Mouse (Mus musculus): ENCODE results near the gene Rreb1. TPM values are rescaled to one million over a fixed set of nuclear protein-coding genes. Genes with fewer than 3 reads are reported as not detected.

The Rreb1 gene
- total RNA-seq, 2 experiments from 2014 or later: 41.9 to 61.8 TPM

DNA sequence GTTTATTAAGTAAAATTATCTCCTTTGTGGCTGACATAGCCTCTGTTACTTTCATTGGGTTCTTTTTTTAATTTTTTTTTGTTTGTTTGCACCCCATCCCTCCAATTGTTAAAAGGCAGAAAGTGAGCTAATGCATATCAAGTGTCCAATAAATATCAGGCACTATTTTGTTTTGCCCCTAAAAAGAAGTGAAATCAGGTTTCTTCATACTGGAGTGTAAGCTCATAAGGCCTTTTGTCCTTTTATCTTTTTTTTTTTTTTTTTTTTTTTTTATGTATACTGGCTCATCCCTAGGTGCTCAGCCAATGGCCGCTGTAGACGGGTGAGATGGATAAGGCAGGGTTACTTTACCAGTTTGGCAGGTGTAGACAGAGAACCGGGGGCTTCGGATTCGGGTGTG is 70.2 kb downstream of the Rreb1 start:
- no peak for DNase-seq (ENCODE audit: extremely low spot score in 1 of 2, low spot score in 1 of 2)

DNA sequence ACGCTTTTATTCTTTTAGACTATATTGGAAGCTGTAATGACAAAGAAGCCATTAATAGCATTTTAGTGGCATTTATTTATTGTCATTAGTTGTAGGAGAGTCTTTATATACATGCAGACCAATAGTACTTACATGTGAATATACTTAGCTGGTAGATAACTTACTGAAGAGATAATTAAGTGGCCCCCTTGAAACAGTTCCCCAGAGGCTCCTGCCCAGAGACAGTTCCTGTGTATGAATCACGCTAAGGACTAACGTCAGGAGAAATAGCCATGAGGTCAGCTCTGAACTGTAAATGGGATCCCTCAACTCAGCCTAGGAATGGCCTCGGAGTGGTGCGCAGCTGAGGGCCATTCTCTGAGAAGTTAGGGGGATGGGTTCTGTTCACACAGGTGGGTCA is 73.4 kb downstream of the Rreb1 start:
- no peak for DNase-seq (ENCODE audit: extremely low spot score in 1 of 2, low spot score in 1 of 2)

DNA sequence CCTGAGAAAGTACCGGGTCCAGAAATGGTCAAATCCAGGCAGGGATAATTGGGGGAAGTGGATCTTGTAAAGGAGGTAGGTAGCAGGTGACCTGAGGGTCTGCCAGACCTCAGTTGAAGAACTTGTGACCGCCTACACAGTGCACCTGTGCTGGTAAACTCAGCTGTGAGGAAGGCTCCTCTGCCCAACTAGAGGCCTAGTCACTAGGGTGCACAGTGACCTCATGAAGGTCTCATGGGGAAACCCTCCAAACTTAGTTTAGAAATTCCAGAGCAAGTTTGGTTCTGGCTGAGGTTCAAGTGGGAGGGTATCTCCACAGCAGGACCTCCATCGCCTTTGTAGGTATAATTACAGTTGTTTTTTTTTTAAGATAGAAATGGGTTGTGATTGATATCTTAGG is 74.7 kb downstream of the Rreb1 start:
- DNase-seq (ENCODE audit: extremely low spot score in 1 of 2, low spot score in 1 of 2): no peak

DNA sequence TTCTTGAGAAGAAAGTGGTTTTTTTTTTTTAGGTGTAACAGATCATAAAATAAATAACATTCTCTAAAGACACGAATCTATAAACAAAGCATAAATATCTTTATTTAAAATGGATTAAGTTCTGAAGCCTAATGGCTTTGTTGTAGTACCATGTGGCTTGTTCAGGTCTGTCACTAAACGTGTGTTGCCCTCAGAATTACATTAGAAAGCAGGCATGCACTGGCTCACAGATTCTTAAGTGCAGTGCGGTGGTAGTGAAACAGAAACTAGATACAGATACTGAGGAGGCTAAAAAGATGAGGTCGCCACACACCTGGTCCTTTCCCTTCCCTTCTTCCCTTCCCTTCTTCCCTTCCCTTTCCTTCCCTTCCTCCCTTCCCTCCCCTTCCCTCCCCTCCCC is 75.2 kb downstream of the Rreb1 start:
- no peak for DNase-seq (ENCODE audit: extremely low spot score in 1 of 2, low spot score in 1 of 2)

DNA sequence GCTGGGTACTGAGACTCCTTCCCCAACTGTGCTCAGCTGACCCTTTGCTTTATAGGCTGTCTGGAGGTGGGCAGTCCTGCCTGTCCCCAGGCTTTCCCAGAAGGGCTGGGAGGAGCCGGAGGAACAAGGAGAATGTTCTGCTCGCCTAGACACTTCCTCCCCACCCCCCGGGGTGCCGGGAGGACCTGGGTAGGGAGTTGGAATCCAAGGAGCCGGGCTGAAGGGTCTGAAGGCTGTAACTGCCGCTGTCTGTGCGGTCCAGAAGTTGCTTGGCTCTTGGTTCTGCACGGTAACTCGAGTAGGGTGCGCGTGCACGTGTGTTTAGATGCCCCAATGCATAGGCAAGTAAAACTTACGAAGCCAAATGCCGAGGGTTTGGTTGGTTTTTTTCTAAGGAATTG is 75.8 kb downstream of the Rreb1 start:
- DNase-seq (ENCODE audit: extremely low spot score in 1 of 2, low spot score in 1 of 2): no peak

DNA sequence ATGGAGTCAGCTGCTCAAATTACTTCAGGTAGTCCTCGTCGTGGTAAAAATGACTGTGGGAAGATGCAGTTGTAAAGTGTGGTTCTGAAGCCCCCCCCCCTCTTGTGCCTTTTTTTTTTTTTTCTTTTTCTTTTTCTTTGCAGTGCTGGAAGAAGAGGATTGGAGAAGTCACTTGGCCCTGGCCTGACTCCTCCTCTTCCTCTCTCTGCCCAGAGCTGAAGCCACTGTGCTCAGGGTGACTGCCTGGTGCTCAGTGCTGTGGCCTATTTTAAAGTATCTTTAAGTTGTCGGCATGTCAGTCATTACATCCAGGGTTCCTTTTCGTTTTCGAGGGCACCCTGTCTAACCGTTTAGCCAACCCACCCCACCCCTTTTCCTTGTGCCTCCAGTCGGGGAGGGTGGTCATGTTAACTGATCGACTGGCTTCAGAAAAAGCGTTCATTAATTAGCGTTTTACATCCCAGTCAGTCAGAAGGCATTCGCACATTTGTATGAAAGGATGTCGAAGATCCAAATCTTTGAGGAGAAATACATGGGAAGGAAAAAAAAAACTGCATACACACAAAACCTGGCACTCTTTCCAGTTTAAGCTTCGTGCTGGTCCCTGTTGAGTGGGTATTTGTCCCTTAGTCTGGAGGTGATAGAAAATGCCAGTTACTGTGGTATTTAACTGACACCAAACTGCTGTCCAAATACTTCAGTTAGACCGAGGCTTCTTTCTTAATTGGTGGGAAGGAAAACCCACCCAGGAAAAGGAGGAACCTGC is 76.4 kb downstream of the Rreb1 start:
- no peak for DNase-seq (ENCODE audit: extremely low spot score in 1 of 2, low spot score in 1 of 2)

DNA sequence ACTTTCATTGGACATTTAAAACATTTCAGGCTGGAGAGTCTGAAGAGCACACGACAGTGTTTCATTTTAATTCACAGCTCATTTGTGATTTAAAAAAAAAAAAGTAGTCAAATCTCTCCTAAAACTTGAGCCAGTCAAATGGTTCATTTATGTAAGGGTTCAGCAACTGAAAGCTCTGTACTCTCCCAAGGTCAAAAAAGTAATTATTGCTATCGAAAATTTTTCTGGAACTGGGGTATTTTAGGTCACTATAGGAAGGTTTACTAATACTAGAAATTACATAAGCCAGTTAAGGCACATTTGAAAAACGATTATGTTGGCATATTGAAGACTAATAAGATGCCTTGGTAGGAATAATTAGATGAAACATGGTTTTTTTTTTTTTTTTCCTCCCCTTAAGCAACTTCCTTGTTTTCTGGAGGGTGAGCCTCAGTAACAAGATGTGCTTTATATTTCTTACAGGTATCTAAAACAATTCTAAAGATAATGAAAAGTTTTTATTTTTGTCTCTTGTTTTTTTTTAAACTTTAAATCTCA is 77.1 kb downstream of the Rreb1 start:
- no peak for DNase-seq (ENCODE audit: extremely low spot score in 1 of 2, low spot score in 1 of 2)

DNA sequence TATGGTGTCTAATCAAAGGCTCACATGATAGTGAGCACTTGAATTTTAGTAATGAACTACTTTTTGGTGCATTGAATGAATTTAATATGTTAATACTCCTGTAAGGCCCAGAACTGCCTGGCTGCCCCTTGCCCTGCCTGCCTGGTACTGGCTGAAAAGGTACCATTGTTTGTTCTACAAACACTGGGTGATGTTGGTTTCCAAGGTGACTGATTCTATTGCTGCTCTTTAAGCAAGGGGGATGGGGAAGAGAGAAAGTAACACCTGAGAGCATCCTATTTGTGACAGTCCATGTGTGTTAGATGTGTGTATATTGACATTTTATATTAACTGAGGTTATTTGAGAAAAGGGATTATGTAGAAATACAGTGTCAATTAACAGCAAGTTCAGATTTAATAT is 77.6 kb downstream of the Rreb1 start:
- no peak for DNase-seq (ENCODE audit: extremely low spot score in 1 of 2, low spot score in 1 of 2)

DNA sequence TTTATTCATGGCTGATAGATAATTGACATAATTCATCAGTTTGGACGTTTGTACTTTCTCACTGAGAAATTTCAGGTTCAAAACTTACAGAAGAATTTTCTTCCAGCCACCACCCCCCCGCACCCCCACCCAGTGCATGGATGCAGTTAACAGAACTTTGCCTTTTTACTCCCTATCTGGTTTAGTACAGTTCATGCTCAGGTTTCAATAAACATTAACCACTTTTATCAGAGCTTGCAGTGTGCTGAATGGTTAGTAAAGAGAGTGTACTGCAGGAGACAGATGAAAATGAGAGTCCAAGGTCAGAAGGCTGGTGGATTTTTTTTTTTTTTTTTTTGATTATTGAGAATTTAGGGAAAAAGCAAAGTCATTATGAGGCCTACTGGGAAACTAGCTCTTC is 78.3 kb downstream of the Rreb1 start:
- no peak for DNase-seq (ENCODE audit: extremely low spot score in 1 of 2, low spot score in 1 of 2)

DNA sequence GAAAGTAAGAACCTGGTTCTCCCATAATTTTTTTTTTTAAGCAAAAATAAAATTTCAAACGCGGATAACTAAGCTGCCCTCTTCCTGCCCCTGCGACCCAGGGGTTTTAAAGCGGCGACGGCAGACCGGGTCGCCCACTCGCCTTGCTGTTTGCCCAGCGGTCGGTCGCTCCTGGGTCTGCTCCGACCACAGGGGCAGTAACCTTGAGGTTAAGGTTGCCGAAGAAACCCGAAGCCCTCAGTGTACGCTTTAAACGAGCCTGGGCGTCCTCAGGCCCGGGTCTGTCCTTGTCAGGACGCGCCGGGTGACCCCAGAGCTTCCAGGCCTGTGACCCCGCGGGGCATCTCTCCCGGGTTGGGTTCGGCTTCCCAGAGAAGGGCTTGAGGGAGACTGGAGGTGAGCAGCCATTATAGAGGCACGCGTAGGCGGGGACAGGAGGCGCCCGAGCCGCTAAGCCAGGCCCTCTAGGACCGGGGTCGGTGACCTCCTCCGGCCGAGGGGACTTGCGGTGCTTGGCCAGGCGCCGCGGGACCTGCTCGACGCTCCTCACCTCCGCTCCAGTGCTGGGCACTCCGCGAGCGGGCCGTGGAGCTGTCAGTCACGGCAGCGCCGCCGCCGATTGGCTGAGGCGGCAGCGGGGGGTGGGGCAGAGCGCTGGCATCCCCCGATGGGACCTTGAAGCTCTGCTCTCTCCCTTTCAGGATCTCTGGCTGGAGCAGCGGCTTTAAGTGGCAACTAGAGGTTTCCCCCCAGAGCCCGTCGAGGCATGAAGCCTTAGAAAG is 79.3 kb downstream of the Rreb1 start:
- peak; percentile 84 to 85 for DNase-seq (ENCODE audit: extremely low spot score in 1 of 2, low spot score in 1 of 2)

DNA sequence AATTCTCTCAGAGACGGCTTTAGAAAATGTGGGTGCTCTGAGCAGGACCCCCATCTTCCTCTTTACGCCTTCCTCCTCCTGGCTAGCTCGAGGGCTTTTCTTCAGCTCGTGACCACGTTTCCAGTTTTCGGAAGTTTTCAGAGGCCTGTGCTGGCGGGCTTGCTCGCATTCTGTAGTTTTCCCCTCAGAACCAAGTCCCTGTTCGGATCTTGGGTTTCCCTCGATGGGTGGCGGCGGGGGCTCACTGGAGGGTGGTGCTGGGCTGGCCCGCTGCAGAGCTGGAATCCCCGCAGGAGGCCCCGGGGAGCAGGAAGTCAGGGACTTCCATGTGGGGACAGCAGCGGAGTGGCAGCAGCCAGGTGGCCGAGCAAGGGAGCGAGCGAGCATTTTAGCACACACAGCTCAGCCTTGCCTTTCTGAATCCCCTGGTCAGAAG is 79.9 kb downstream of the Rreb1 start:
- DNase-seq (ENCODE audit: extremely low spot score in 1 of 2, low spot score in 1 of 2): no peak

DNA sequence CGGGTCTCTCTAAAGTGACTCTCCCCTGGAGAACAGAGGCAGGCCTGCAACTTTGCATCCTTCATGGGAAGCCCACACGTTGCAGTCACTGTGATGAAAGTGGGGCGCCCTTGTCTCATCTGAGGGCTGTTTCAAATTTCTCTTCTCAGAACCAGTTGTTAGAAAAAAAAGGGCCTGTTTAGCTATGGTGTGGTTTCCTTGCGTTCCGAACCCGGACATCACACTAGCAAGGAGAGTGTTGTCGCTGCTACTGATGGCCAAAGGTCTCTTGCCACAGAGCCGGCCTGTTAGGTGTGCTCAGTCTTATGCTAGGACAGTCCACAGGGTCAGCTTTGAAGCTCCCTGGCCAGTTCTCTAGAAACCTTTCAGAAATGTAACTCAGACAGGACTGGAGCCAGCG is 80.3 kb downstream of the Rreb1 start:
- DNase-seq (ENCODE audit: extremely low spot score in 1 of 2, low spot score in 1 of 2): no peak

DNA sequence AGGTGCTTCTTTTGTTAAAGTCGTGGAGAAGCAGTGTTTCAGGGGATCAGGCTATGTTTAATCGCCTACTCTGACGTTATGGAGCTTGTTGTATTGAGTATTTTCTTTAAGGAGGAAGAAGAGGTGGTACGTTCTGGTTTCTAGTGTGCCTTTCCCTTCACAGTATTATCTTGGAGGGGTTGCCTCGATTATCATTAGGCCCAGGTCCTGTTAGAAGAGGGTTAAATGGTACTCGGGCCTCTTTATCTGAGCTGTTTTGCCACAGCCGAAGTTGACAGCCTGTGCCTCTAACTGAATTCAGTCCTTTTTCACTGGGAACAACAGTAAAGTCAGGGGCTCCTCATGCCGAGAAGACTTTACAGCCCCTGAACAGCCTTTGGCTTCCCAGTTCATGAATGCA is 81.6 kb downstream of the Rreb1 start:
- DNase-seq (ENCODE audit: extremely low spot score in 1 of 2, low spot score in 1 of 2): no peak

DNA sequence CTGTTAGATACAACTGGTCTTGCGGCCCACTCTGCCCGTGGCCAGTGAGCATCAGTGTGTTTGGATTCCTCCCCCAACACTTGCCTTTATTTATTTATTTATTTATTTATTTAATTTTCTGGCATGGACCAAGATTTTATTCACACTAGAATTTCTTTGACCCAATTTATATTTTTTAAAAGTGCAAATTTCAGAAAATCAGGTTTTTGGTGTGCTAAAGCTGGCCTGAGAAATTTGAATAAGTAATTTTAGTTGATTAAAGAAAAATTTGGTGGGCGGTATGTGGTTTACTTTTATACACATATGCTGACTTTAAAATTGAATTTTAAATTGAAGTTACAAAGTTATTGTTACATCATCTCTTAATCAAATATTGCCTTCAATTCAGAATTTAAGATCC is 82.0 kb downstream of the Rreb1 start:
- DNase-seq (ENCODE audit: extremely low spot score in 1 of 2, low spot score in 1 of 2): no peak

DNA sequence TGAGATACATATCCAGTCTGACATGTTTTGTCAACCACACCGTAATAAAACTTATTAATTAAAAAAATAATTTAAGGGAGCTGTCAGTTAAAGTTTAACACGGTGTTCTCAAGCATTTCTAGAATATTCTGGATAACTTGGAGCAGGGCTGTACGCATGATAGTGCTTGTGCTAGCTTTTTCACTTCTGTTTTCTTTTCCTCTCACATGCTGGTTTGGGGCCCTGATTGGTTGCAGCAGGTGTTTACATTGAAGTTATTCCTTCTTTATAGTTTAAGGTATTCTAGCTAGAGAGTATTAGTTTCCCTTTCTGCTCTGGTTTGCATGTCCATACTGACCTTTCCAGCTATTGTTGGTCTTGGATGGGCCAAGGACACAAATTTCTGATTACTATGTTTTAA is 82.6 kb downstream of the Rreb1 start:
- no peak for DNase-seq (ENCODE audit: extremely low spot score in 1 of 2, low spot score in 1 of 2)

DNA sequence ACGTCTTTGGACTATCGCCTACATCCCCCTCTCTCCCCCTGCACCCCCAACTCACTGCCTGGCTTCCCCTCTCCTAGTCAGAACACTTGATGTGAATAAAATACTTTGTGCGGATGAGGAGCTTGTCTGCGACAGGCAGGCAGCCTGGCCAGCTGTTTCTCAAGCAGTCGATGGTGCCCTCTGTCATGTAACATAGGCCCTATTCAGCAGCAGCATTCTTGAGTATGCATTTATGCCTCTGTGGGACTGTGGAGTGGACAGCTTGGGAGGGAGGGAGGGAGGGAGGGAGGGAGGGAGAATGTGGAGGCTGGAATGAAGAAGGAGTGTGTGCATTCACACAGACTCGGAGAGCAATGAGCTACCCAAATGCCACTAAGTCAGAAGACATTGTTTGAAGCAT is 84.3 kb downstream of the Rreb1 start:
- DNase-seq (ENCODE audit: extremely low spot score in 1 of 2, low spot score in 1 of 2): no peak

DNA sequence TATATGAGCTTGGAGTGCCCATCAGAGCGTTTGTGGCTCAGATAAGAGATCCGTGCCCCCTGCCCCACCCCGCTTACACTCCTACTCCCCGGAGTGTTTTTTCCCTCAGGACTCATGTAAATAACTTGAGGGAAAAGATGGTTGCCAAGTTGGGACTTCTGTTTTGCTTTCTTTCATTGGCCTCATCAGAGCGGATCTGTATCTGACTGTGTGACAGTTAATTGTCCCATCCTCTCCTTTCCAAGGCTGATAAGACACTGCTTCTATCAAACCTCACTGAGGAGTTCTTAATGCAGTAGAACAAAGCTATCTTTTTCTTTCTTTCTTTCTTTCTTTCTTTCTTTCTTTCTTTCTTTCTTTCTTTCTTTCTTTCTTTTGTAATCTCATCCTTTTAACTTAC is 85.4 kb downstream of the Rreb1 start:
- DNase-seq (ENCODE audit: extremely low spot score in 1 of 2, low spot score in 1 of 2): no peak

DNA sequence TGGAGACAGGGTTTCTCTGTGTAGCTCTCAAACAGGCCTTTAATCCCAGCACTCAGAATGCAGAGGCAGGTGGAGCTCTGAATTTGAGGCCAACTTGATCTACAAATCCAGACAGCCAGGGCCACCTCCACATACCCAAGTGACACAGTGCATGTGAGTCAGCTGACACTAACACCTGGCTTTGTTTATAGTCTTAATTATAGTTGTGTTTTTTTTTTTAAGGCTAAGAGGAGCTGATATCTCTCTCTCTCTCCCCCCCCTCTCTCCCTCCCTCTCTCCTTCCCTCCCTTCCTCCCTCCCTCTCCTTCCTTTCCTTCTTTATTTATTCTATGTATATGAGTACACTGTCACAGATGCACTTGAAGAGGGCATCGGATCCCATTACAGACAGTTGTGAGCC is 86.5 kb downstream of the Rreb1 start:
- no peak for DNase-seq (ENCODE audit: extremely low spot score in 1 of 2, low spot score in 1 of 2)

DNA sequence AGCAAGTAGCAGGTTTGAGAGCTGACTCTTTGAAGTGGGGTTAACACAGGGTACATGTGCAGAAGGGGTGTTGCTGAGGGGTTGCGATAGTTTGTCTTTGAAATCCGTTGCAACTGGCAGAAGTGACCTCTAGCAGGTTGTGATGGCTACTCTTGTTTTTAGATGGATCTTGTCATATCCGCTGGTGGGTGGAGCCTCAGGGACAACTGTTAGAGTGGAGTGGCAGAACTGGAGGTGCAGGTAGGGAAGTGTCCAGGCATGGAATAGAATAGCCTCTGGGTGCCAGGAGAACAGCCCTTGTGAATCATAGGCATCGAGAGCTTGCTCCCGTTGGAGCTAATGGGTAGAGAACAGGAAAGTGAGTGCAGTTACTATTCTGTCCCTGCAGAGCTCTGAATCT is 88.1 kb downstream of the Rreb1 start:
- DNase-seq (ENCODE audit: extremely low spot score in 1 of 2, low spot score in 1 of 2): no peak

DNA sequence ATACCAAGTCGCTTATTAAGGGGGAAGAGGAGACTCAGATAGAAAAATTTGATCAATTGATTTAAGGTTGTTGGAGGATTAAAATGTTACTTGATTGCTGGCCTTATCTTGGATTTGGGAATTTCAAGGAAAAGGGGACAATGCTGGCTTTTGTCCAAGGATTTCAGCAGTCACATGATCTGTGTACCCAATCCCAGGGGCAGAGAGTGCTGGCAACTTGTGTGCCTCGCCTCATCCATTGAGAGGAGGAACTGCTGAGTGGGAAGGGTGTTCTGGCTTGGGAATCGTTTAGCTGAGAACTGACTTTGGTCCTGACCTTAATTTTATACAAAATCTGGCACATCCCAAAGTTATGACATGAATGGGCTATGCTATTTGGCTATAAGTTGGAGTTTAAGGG is 88.6 kb downstream of the Rreb1 start:
- DNase-seq (ENCODE audit: extremely low spot score in 1 of 2, low spot score in 1 of 2): no peak

DNA sequence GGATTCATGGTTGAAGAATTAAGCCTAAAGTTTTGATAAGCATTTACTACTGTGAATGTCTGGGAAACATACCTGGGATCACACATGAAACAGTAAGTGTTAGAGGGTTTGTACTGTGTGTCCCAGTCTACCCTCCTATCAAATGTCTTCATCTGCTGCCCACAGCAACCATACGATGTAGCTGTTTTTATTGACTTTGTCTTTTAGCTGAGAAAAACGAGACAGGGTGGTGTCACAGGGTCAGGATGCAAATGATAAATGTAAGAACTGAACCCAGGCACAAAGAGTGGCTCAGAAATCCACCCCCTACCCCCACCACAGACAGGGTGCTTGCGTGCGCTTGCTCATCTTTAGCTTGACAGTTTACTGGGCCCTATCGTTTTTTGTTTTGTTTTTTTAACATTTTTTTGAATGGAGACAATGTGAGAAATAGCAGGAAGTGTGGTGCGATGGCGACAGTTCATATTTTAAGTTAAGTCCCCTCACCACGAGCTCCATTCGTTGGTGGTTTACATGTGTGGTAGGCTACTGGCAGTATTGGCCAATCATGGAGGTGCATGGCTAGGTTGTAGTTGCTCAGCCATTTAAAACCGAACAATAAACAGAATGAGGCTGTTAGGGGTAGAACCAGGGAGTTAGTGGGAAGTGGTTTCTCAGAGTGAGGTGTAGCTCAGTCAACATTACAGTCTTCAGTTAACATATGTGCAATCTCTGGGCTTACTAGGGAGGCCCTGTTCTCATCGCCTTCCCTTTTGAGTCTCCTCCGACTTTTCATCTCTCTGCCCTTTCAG is 92.1 kb downstream of the Rreb1 start:
- DNase-seq (ENCODE audit: extremely low spot score in 1 of 2, low spot score in 1 of 2): no peak

Measured in layer of hippocampus, postnatal 25 days (tissue).